ENCODE assay signal across 22 mouse cellular contexts in genomic region chr19:46016023-46016422, GRCm38 (mm10). TPM values are rescaled to one million over a fixed set of nuclear protein-coding genes. Genes with fewer than 3 reads are reported as not detected.
A peak's percentile ranks its signal among the peaks of the same experiment; 100 is the strongest.
DNase-seq lines count a peak whose midpoint lies in the region; ATAC-seq lines count a peak whose summit lies in the region.
"Had no signal": no experiment of that assay in that cellular context is flagged by ENCODE, and none has a peak within 500 bp of the region (broad histone marks: within the 10 kb centered on the region; RNA-seq: fewer than 3 reads in every experiment).

No protein-coding gene starts in this region.

- H3K27ac ChIP-seq in midbrain, embryonic 11.5 days (ENCODE audit: low read depth, low read length) = no peak overlapping the region
- no peak overlapping the region for H3K27ac ChIP-seq in midbrain, embryonic 15.5 days

- DNase-seq in midbrain, embryonic 11.5 days (ENCODE audit: low spot score, missing footprints) = peak; percentile 56
- DNase-seq in retina, postnatal 1 day = peak; percentile 59
- no peak for DNase-seq in retina, embryonic 14.5 days (ENCODE audit: low spot score)
- peak; percentile 61 for DNase-seq in retina, postnatal 7 days (ENCODE audit: low read depth, low spot score)
- DNase-seq in MN1 (ENCODE audit: low spot score) = no peak
- DNase-seq: adrenal gland, adult 2 months; adrenal gland, adult 8-10 months; adrenal gland, postnatal 10 days; adrenal gland, postnatal 14 days; adrenal gland, postnatal 25 days; adrenal gland, postnatal 36 days; B cell, adult 2 months; cerebellum, adult 11 months; cerebellum, adult 11-12 months; cerebellum, adult 18-20 months; cerebellum, adult 2 months had no signal

- H3K4me3 ChIP-seq in midbrain, embryonic 11.5 days (ENCODE audit: low read depth, low read length) = no peak overlapping the region
- H3K4me3 ChIP-seq in midbrain, embryonic 15.5 days = no peak overlapping the region

- H3K36me3 ChIP-seq in midbrain, embryonic 11.5 days (ENCODE audit: control insufficient read depth, insufficient read depth, low read length) = no peaks in the 10 kb centered on the region
- no peaks in the 10 kb centered on the region for H3K36me3 ChIP-seq in midbrain, embryonic 15.5 days (replicated peaks)
- H3K36me3 ChIP-seq: G1E had no signal

- ATAC-seq in midbrain, embryonic 11.5 days (ENCODE audit: low FRiP score) = no peak
- no peak for ATAC-seq in midbrain, embryonic 15.5 days (replicated peaks)
- ATAC-seq: activated CD4-positive, CD25-positive, alpha-beta regulatory T cell, adult 4 months; CD4-positive, CD25-positive, alpha-beta regulatory T cell, adult 4 months; Patski had no signal

- H3K27me3 ChIP-seq in midbrain, embryonic 11.5 days (ENCODE audit: control insufficient read depth, insufficient read depth, low read length) = no peaks in the 10 kb centered on the region
- H3K27me3 ChIP-seq in midbrain, embryonic 15.5 days (replicated peaks) = no peaks in the 10 kb centered on the region
- H3K27me3 ChIP-seq: CH12.LX, Patski had no signal

- WGBS in midbrain, embryonic 11.5 days = 61% methylated on average over 2 of the region's 2 CpGs
- 58% methylated on average over 2 of the region's 2 CpGs for WGBS in midbrain, embryonic 15.5 days

- H3K4me2 ChIP-seq in midbrain, embryonic 11.5 days = no peak overlapping the region
- H3K4me2 ChIP-seq in midbrain, embryonic 15.5 days = no peak overlapping the region

- no peak overlapping the region for H3K9ac ChIP-seq in midbrain, embryonic 11.5 days (ENCODE audit: low read length)
- no peak overlapping the region for H3K9ac ChIP-seq in midbrain, embryonic 15.5 days

- no peaks in the 10 kb centered on the region for H3K9me3 ChIP-seq in midbrain, embryonic 11.5 days (ENCODE audit: control insufficient read depth, low read length)
- H3K9me3 ChIP-seq in midbrain, embryonic 15.5 days = no peaks in the 10 kb centered on the region
- H3K9me3 ChIP-seq: G1E had no signal

- H3K4me1 ChIP-seq in midbrain, embryonic 11.5 days (ENCODE audit: control insufficient read depth, insufficient read depth, low read length) = no peaks in the 10 kb centered on the region
- H3K4me1 ChIP-seq in midbrain, embryonic 15.5 days = no peaks in the 10 kb centered on the region

RNA-seq across cellular contexts. Expression of gene Hps6, which starts 12.7 kb away (rescaled TPM):
- 1.0 and 1.4 TPM in 2 replicates for polyA plus RNA-seq in midbrain, embryonic 11.5 days (2014; fragmentation: Nextera tagmentation; extraction: Ambion mirVana)
- polyA plus RNA-seq in midbrain, embryonic 15.5 days (2015; fragmentation: Nextera tagmentation; extraction: Ambion mirVana) = 3.9 and 4.0 TPM in 2 replicates

RNA-seq across cellular contexts. Expression of gene Armh3, which starts 17.7 kb away (rescaled TPM):
- polyA plus RNA-seq in midbrain, embryonic 11.5 days (2014; fragmentation: Nextera tagmentation; extraction: Ambion mirVana) = 13.9 and 14.2 TPM in 2 replicates
- polyA plus RNA-seq in midbrain, embryonic 15.5 days (2015; fragmentation: Nextera tagmentation; extraction: Ambion mirVana) = 25.4 and 25.9 TPM in 2 replicates

RNA-seq across cellular contexts. Expression of gene Pprc1, which starts 28.7 kb away (rescaled TPM):
- polyA plus RNA-seq in midbrain, embryonic 11.5 days (2014; fragmentation: Nextera tagmentation; extraction: Ambion mirVana) = 38.2 and 48.5 TPM in 2 replicates
- polyA plus RNA-seq in midbrain, embryonic 15.5 days (2015; fragmentation: Nextera tagmentation; extraction: Ambion mirVana) = 22.0 and 22.5 TPM in 2 replicates

RNA-seq across cellular contexts. Expression of gene Ldb1, which starts 29.0 kb away (rescaled TPM):
- 72.1 and 77.0 TPM in 2 replicates for polyA plus RNA-seq in midbrain, embryonic 11.5 days (2014; fragmentation: Nextera tagmentation; extraction: Ambion mirVana)
- 122 and 129 TPM in 2 replicates for polyA plus RNA-seq in midbrain, embryonic 15.5 days (2015; fragmentation: Nextera tagmentation; extraction: Ambion mirVana)

RNA-seq across cellular contexts. Expression of gene Nolc1, which starts 59.6 kb away (rescaled TPM):
- 115 and 117 TPM in 2 replicates for polyA plus RNA-seq in midbrain, embryonic 11.5 days (2014; fragmentation: Nextera tagmentation; extraction: Ambion mirVana)
- polyA plus RNA-seq in midbrain, embryonic 15.5 days (2015; fragmentation: Nextera tagmentation; extraction: Ambion mirVana) = 65.5 and 70.3 TPM in 2 replicates

Comparison
In these comparisons a context has a peak if more than half of its experiments do, and no peak if none do; other contexts are left out.
1. DNase-seq: peak in midbrain, embryonic 11.5 days (single experiment), retina, postnatal 1 day (single experiment) and retina, postnatal 7 days (single experiment); none in retina, embryonic 14.5 days (single experiment) and MN1 (single experiment).